33 mouse cellular contexts compared by ENCODE assay signal in the genomic region with DNA sequence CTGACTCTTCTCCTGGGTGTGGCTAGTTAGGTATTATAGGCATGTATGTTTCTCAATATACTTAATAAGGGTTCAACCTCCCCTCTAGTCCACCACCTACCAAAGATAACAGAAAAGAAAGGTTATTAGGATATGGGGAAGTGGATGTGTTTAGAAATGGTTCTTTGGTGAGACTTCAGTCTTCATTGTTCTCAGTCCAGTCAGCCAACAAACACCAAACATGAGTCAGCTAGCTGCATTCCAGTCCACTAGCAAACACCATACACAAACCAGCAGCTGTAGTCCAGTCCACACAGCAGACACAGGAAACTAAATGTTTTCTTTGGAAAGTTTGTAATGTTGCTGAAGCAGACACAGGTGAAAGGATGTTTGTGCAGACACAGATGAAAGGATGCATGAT.
DNase-seq lines count a peak whose midpoint lies in the region; ATAC-seq lines count a peak whose summit lies in the region.
"Had no signal": no experiment of that assay in that cellular context is flagged by ENCODE, and none has a peak within 500 bp of the region (broad histone marks: within the 10 kb centered on the region; RNA-seq: fewer than 3 reads in every experiment).

No protein-coding gene starts in this region.

- H3K27me3 ChIP-seq in midbrain, embryonic 11.5 days (ENCODE audit: control insufficient read depth, insufficient read depth, low read length), result no peaks in the 10 kb centered on the region
- no peaks in the 10 kb centered on the region for H3K27me3 ChIP-seq in midbrain, embryonic 15.5 days (replicated peaks)
- no peaks in the 10 kb centered on the region for H3K27me3 ChIP-seq in forebrain, embryonic 12.5 days
- H3K27me3 ChIP-seq: CH12.LX; embryonic facial prominence, embryonic 13.5 days; forebrain, embryonic 15.5 days; heart, embryonic 12.5 days; heart, embryonic 15.5 days; hindbrain, embryonic 13.5 days had no signal

- no peak overlapping the region for H3K4me3 ChIP-seq in midbrain, embryonic 11.5 days (ENCODE audit: low read depth, low read length)
- H3K4me3 ChIP-seq in midbrain, embryonic 15.5 days, result no peak overlapping the region
- no peak overlapping the region for H3K4me3 ChIP-seq in forebrain, embryonic 12.5 days (replicated peaks)
- H3K4me3 ChIP-seq: embryonic facial prominence, embryonic 10.5 days; embryonic facial prominence, embryonic 13.5 days; forebrain, embryonic 15.5 days; heart, embryonic 12.5 days; heart, embryonic 15.5 days; hindbrain, embryonic 10.5 days; hindbrain, embryonic 13.5 days had no signal

- H3K9me3 ChIP-seq in midbrain, embryonic 11.5 days (ENCODE audit: control insufficient read depth, low read length), result no peaks in the 10 kb centered on the region
- no peaks in the 10 kb centered on the region; the same call in 1 of the 2 replicates for H3K9me3 ChIP-seq in midbrain, embryonic 15.5 days
- no peaks in the 10 kb centered on the region for H3K9me3 ChIP-seq in forebrain, embryonic 12.5 days
- H3K9me3 ChIP-seq: embryonic facial prominence, embryonic 10.5 days; embryonic facial prominence, embryonic 13.5 days; forebrain, embryonic 15.5 days; G1E; heart, embryonic 12.5 days; heart, embryonic 15.5 days; hindbrain, embryonic 10.5 days; hindbrain, embryonic 13.5 days had no signal

- H3K4me1 ChIP-seq in midbrain, embryonic 11.5 days (ENCODE audit: control insufficient read depth, insufficient read depth, low read length), result no peaks in the 10 kb centered on the region
- H3K4me1 ChIP-seq in midbrain, embryonic 15.5 days, result peaks cover 39% of the 10 kb centered on the region
- H3K4me1 ChIP-seq in forebrain, embryonic 12.5 days, result peaks cover 28% of the 10 kb centered on the region

- ATAC-seq in midbrain, embryonic 11.5 days (ENCODE audit: low FRiP score), result no peak
- ATAC-seq in midbrain, embryonic 15.5 days (replicated peaks), result no peak
- ATAC-seq in forebrain, embryonic 12.5 days (ENCODE audit: low FRiP score), result no peak
- ATAC-seq: activated CD4-positive, CD25-positive, alpha-beta regulatory T cell, adult 4 months; forebrain, embryonic 15.5 days; hindbrain, postnatal 0 days; inflammation-experienced regulatory T-cells, adult 6 months; intestine, embryonic 16.5 days had no signal

- no peak overlapping the region for H3K27ac ChIP-seq in midbrain, embryonic 11.5 days (ENCODE audit: low read depth, low read length)
- H3K27ac ChIP-seq in midbrain, embryonic 15.5 days, result no peak overlapping the region
- no peak overlapping the region for H3K27ac ChIP-seq in forebrain, embryonic 12.5 days
- H3K27ac ChIP-seq: embryonic facial prominence, embryonic 10.5 days; embryonic facial prominence, embryonic 13.5 days; forebrain, embryonic 15.5 days; heart, embryonic 15.5 days; hindbrain, embryonic 10.5 days; hindbrain, embryonic 13.5 days; hindbrain, postnatal 0 days had no signal

- peak; percentile 68 for DNase-seq in midbrain, embryonic 11.5 days (ENCODE audit: low spot score, missing footprints)
- DNase-seq in Muller cell, postnatal 12 days (ENCODE audit: inconsistent ontology term), result peak; percentile 68
- DNase-seq in fibroblast of lung, adult 2 months (ENCODE audit: low read depth), result peak; percentile 44
- DNase-seq in adrenal gland, adult 18-20 months (ENCODE audit: low spot score in 2 of 2), result no peak
- DNase-seq: adrenal gland, adult 2 months; adrenal gland, postnatal 14 days; B cell, adult 2 months; cerebellum, adult 11 months; cerebellum, adult 2 months; cerebellum, adult 9-11 months; cerebellum, postnatal 25 days; embryo, embryonic 11 days; gastrocnemius, postnatal 10 days; gastrocnemius, postnatal 36 days; heart, postnatal 10 days; heart, postnatal 36 days; kidney, adult 18-20 months; kidney, adult 9 months had no signal

- no peak overlapping the region for H3K4me2 ChIP-seq in midbrain, embryonic 11.5 days
- H3K4me2 ChIP-seq in midbrain, embryonic 15.5 days, result no peak overlapping the region
- no peak overlapping the region for H3K4me2 ChIP-seq in forebrain, embryonic 12.5 days
- H3K4me2 ChIP-seq: embryonic facial prominence, embryonic 13.5 days; forebrain, embryonic 15.5 days; heart, embryonic 12.5 days; heart, embryonic 15.5 days; hindbrain, embryonic 13.5 days had no signal

- H3K9ac ChIP-seq in midbrain, embryonic 11.5 days (ENCODE audit: low read length), result no peak overlapping the region
- H3K9ac ChIP-seq in midbrain, embryonic 15.5 days, result no peak overlapping the region
- no peak overlapping the region for H3K9ac ChIP-seq in forebrain, embryonic 12.5 days
- H3K9ac ChIP-seq: embryonic facial prominence, embryonic 13.5 days; forebrain, embryonic 15.5 days; heart, embryonic 12.5 days; heart, embryonic 15.5 days; hindbrain, embryonic 13.5 days had no signal

- no peaks in the 10 kb centered on the region for H3K36me3 ChIP-seq in midbrain, embryonic 11.5 days (ENCODE audit: control insufficient read depth, insufficient read depth, low read length)
- no peaks in the 10 kb centered on the region for H3K36me3 ChIP-seq in midbrain, embryonic 15.5 days (replicated peaks)
- H3K36me3 ChIP-seq in forebrain, embryonic 12.5 days (replicated peaks), result no peaks in the 10 kb centered on the region
- H3K36me3 ChIP-seq: embryonic facial prominence, embryonic 13.5 days; forebrain, embryonic 15.5 days; heart, embryonic 12.5 days; heart, embryonic 15.5 days; hindbrain, embryonic 10.5 days; hindbrain, embryonic 13.5 days had no signal

Comparison
In these comparisons a context has a peak if more than half of its experiments do, and no peak if none do; other contexts are left out.
1. DNase-seq: peak in midbrain, embryonic 11.5 days (single experiment), Muller cell, postnatal 12 days (single experiment) and fibroblast of lung, adult 2 months (single experiment); none in adrenal gland, adult 18-20 months (0 of 2).